Mouse (Mus musculus) intestine, postnatal 0 days (tissue): ENCODE data around the gene Gnao1. TPM values are rescaled to one million over a fixed set of nuclear protein-coding genes. Genes with fewer than 3 reads are reported as not detected.

Source experiments
- ATAC-seq: fragments of 200-750 bp; cut with Nextera tagmentation; 2 replicates; pipeline ENCODE4 v1.8.0; 2017; ENCODE audit warnings: mild to moderate bottlenecking, moderate TSS enrichment, moderate library complexity
- H3K27ac ChIP-seq: fragments of 300-500 bp; sonication (generic); 2 replicates; pipeline ENCODE4 v1.5.1; 2014; ENCODE audit warnings: mild to moderate bottlenecking, low read depth, low read length, moderate library complexity
- H3K27me3 ChIP-seq: fragments of 300-500 bp; sonication (generic); replicated peaks from 2 replicates; pipeline ENCODE4 v1.6.1; 2014; ENCODE audit warnings: low read length, mixed read lengths; ENCODE audit not compliant: control insufficient read depth, insufficient read depth
- H3K36me3 ChIP-seq: fragments of 300-500 bp; sonication (generic); 2 replicates; pipeline ENCODE4 v1.6.1; 2014; ENCODE audit warnings: mild to moderate bottlenecking, moderate library complexity; ENCODE audit not compliant: control insufficient read depth, insufficient read depth
- H3K4me1 ChIP-seq: fragments of 300-500 bp; sonication (generic); replicated peaks from 2 replicates; pipeline ENCODE4 v1.6.1; 2014; ENCODE audit warnings: antibody characterized with exemption, low read length, mixed read lengths; ENCODE audit not compliant: control insufficient read depth, insufficient read depth
- H3K4me2 ChIP-seq: fragments of 300-500 bp; sonication (generic); replicated peaks from 2 replicates; pipeline ENCODE4 v1.6.1; 2014; ENCODE audit warnings: low read depth, mild to moderate bottlenecking, moderate library complexity
- H3K4me3 ChIP-seq: fragments of 300-500 bp; sonication (generic); 2 replicates; pipeline ENCODE4 v1.5.1; 2014; ENCODE audit warnings: low read depth, low read length
- H3K9ac ChIP-seq: fragments of 300-500 bp; sonication (generic); 2 replicates; pipeline ENCODE4 v1.6.1; 2014; ENCODE audit warnings: mild to moderate bottlenecking, low read depth, low read length
- H3K9me3 ChIP-seq: fragments of 300-500 bp; sonication (generic); 2 replicates; pipeline ENCODE4 v1.6.1; 2016; ENCODE audit warnings: mixed run types; ENCODE audit not compliant: control insufficient read depth
- CTCF ChIP-seq: sonication (generic); IDR thresholded peaks from 2 replicates; pipeline ENCODE4 v1.5.1; 2016; ENCODE audit warnings: low read depth, mild to moderate bottlenecking, control low read depth, antibody characterized with exemption, moderate library complexity
- WGBS: fragments of 180-500 bp; shearing (Covaris S2); extraction: QIAGEN DNeasy Blood & Tissue Kit; methylation state at CpG from one replicate; pipeline ENCODE4 v1.1.7; 2014; 5-methylcytosine and 5-hydroxymethylcytosine counted together
- polyA plus RNA-seq: library from polyadenylated mRNA; unstranded; fragments of >200 nt; fragmentation: Nextera tagmentation; extraction: Ambion mirVana; gene quantifications from 2 replicates; pipeline ENCODE4 v1.2.1, GENCODE M21; 2015

The Gnao1 gene
- polyA plus RNA-seq, 1 experiment from 2014 or later: 6.9 TPM

GRCm38 (mm10) chr8:93884316-93884715, 74.5 kb downstream of the Gnao1 start:
- no peak for ATAC-seq
- 87% methylated on average over 7 of the region's 7 CpGs for WGBS

GRCm38 (mm10) chr8:93886181-93886580, 76.4 kb downstream of the Gnao1 start:
- ATAC-seq: no peak
- Histone ChIP-seq H3K27ac (no peak overlapping the region), H3K27me3 (no peaks in the 10 kb centered on the region), H3K9ac (no peak overlapping the region), H3K4me1 (no peaks in the 10 kb centered on the region), H3K36me3 (no peaks in the 10 kb centered on the region), H3K4me3 (no peak overlapping the region), H3K9me3 (no peaks in the 10 kb centered on the region), H3K4me2 (no peak overlapping the region)
- no peak for TF ChIP-seq CTCF
- 76% methylated on average over 5 of the region's 5 CpGs for WGBS

More at GRCm38 (mm10) chr8:93884316-93884715, 74.5 kb downstream of the Gnao1 start:
- H3K27me3 ChIP-seq: no peaks in the 10 kb centered on the region
- TF ChIP-seq CTCF: no peak
- H3K27ac ChIP-seq: no peak overlapping the region
- H3K4me2 ChIP-seq: no peak overlapping the region
- H3K4me3 ChIP-seq: no peak overlapping the region
- H3K36me3 ChIP-seq: no peaks in the 10 kb centered on the region
- no peaks in the 10 kb centered on the region for H3K4me1 ChIP-seq
- no peaks in the 10 kb centered on the region for H3K9me3 ChIP-seq
- no peak overlapping the region for H3K9ac ChIP-seq

- no peaks in the 10 kb centered on the region for H3K27me3 ChIP-seq
- H3K9ac ChIP-seq: no peak overlapping the region
- no peaks in the 10 kb centered on the region for H3K36me3 ChIP-seq
- no peak overlapping the region; the same call in 1 of the 2 replicates for H3K27ac ChIP-seq
- H3K4me2 ChIP-seq: no peak overlapping the region
- H3K4me3 ChIP-seq: no peak overlapping the region
- no peaks in the 10 kb centered on the region for H3K4me1 ChIP-seq
- 28% methylated on average over 4 of the region's 4 CpGs for WGBS
- H3K9me3 ChIP-seq: no peaks in the 10 kb centered on the region
- ATAC-seq: no peak
- no peak for TF ChIP-seq CTCF
These were observed 78.4 kb downstream of the Gnao1 start for GRCm38 (mm10) chr8:93888150-93888676.

GRCm38 (mm10) chr8:93888702-93889480, 79.1 kb downstream of the Gnao1 start:
- 59% methylated on average over 11 of the region's 11 CpGs for WGBS
- H3K9me3 ChIP-seq: no peaks in the 10 kb centered on the region
- H3K4me2 ChIP-seq: no peak overlapping the region
- no peak for ATAC-seq
- no peaks in the 10 kb centered on the region for H3K36me3 ChIP-seq
- H3K9ac ChIP-seq: no peak overlapping the region
- no peak for TF ChIP-seq CTCF
- H3K27ac ChIP-seq: no peak overlapping the region; the same call in 1 of the 2 replicates
- H3K27me3 ChIP-seq: no peaks in the 10 kb centered on the region
- H3K4me1 ChIP-seq: no peaks in the 10 kb centered on the region
- no peak overlapping the region for H3K4me3 ChIP-seq

- WGBS: 60% methylated on average over 3 of the region's 3 CpGs
- no peak for TF ChIP-seq CTCF
- Histone ChIP-seq H3K36me3 (no peaks in the 10 kb centered on the region), H3K4me1 (no peaks in the 10 kb centered on the region), H3K4me3 (no peak overlapping the region), H3K9me3 (no peaks in the 10 kb centered on the region), H3K4me2 (no peak overlapping the region), H3K9ac (no peak overlapping the region), H3K27me3 (no peaks in the 10 kb centered on the region), H3K27ac (no peak overlapping the region)
- no peak for ATAC-seq
These were observed 83.8 kb downstream of the Gnao1 start for GRCm38 (mm10) chr8:93893556-93893955.

GRCm38 (mm10) chr8:93896841-93897551, 87.2 kb downstream of the Gnao1 start:
- Histone ChIP-seq H3K27ac (no peak overlapping the region), H3K4me2 (no peak overlapping the region), H3K9me3 (no peaks in the 10 kb centered on the region), H3K4me3 (no peak overlapping the region), H3K36me3 (no peaks in the 10 kb centered on the region), H3K27me3 (no peaks in the 10 kb centered on the region), H3K4me1 (no peaks in the 10 kb centered on the region), H3K9ac (no peak overlapping the region)
- WGBS: 67% methylated on average over 7 of the region's 7 CpGs
- no peak for TF ChIP-seq CTCF
- ATAC-seq: no peak
